Mouse (Mus musculus) liver, embryonic 15.5 days (tissue): ENCODE data around the gene Spata31d1b. TPM values are rescaled to one million over a fixed set of nuclear protein-coding genes. Genes with fewer than 3 reads are reported as not detected.
A peak's percentile ranks its signal among the peaks of the same experiment; 100 is the strongest.

Experiments
- ATAC-seq: fragments of 200-750 bp; cut with Nextera tagmentation; 2 replicates; pipeline ENCODE4 v1.8.0; 2017; ENCODE audit warnings: moderate number of reproducible peaks, mild to moderate bottlenecking, moderate library complexity; ENCODE audit not compliant: insufficient read depth
- H3K27ac ChIP-seq: fragments of 300-500 bp; sonication (generic); replicated peaks from 2 replicates; pipeline ENCODE4 v1.5.1; 2015; ENCODE audit warnings: mild to moderate bottlenecking, inconsistent platforms
- H3K27me3 ChIP-seq: fragments of 300-500 bp; sonication (generic); 2 replicates; pipeline ENCODE4 v1.6.1; 2015; ENCODE audit warnings: mild to moderate bottlenecking, inconsistent platforms
- H3K36me3 ChIP-seq: fragments of 300-500 bp; sonication (generic); replicated peaks from 2 replicates; pipeline ENCODE4 v1.6.1; 2015; ENCODE audit warnings: moderate library complexity, mild to moderate bottlenecking, inconsistent platforms
- H3K4me1 ChIP-seq: fragments of 300-500 bp; sonication (generic); replicated peaks from 2 replicates; pipeline ENCODE4 v1.6.1; 2015; ENCODE audit warnings: inconsistent platforms
- H3K4me2 ChIP-seq: fragments of 300-500 bp; sonication (generic); 2 replicates; pipeline ENCODE4 v1.6.1; 2015; ENCODE audit warnings: moderate library complexity, mild to moderate bottlenecking, inconsistent platforms
- H3K4me3 ChIP-seq: fragments of 300-500 bp; sonication (generic); replicated peaks from 2 replicates; pipeline ENCODE4 v1.5.1; 2015; ENCODE audit warnings: mild to moderate bottlenecking, inconsistent platforms
- H3K9ac ChIP-seq: fragments of 300-500 bp; sonication (generic); 2 replicates; pipeline ENCODE4 v1.6.1; 2015; ENCODE audit warnings: moderate library complexity, mild to moderate bottlenecking, inconsistent platforms
- H3K9me3 ChIP-seq: fragments of 300-500 bp; sonication (generic); replicated peaks from 2 replicates; pipeline ENCODE4 v1.6.1; 2016; ENCODE audit warnings: inconsistent platforms
- WGBS: fragments of 180-500 bp; shearing (Covaris S2); methylation state at CpG from one replicate; pipeline ENCODE4 v1.1.7; 2015; ENCODE audit warnings: mixed read lengths; ENCODE audit not compliant: insufficient replicate concordance; 5-methylcytosine and 5-hydroxymethylcytosine counted together
- polyA plus RNA-seq: library from polyadenylated mRNA; unstranded; fragments of >200 nt; fragmentation: Nextera tagmentation; extraction: Ambion mirVana; gene quantifications from 2 replicates; pipeline ENCODE4 v1.2.1, GENCODE M21; 2015

Spata31d1b gene
- polyA plus RNA-seq, 1 experiment from 2014 or later: 0.02 TPM

GRCm38 (mm10) chr13:59675151-59676011 is 36.7 kb upstream of the Spata31d1b start, which contains the start of gene Golm1:
Gene Golm1, minus strand, starts transcription at chr13:59675811.
- under 1% methylated on average over 61 of the region's 61 CpGs for WGBS
- peak within 1 kb of the TSS; percentile 90 for H3K27ac ChIP-seq
- peak; percentile 87 for ATAC-seq

GRCm38 (mm10) chr13:59676316-59677229 is 35.5 kb upstream of the Spata31d1b start:
- H3K36me3 ChIP-seq: peaks cover 4% of the 10 kb centered on the region; the same call in 1 of the 2 replicates
- H3K9me3 ChIP-seq: no peaks in the 10 kb centered on the region
- no peak for ATAC-seq
- H3K4me1 ChIP-seq: peaks cover 67% of the 10 kb centered on the region
- H3K4me2 ChIP-seq: peak overlapping the region; percentile 87; the same call in 1 of the 2 replicates
- 44% methylated on average over 12 of the region's 12 CpGs for WGBS
- H3K9ac ChIP-seq: no peak overlapping the region
- peak overlapping the region; percentile 85 for H3K4me3 ChIP-seq
- no peaks in the 10 kb centered on the region for H3K27me3 ChIP-seq
- H3K27ac ChIP-seq: 0 out of 2 replicates have a peak overlapping the region, but pooled peaks have one; percentile 19

More at GRCm38 (mm10) chr13:59675151-59676011, 36.7 kb upstream of the Spata31d1b start, which contains the start of gene Golm1:
- Histone ChIP-seq H3K4me2 (peak within 1 kb of the TSS; percentile 87), H3K27me3 (no peaks in the 10 kb centered on the region), H3K4me3 (peak within 1 kb of the TSS; percentile 85), H3K9me3 (no peaks in the 10 kb centered on the region), H3K4me1 (peaks cover 73% of the 10 kb centered on the region), H3K9ac (peak within 1 kb of the TSS; percentile 84), H3K36me3 (peaks cover 4% of the 10 kb centered on the region)

GRCm38 (mm10) chr13:59679306-59679705 is 32.8 kb upstream of the Spata31d1b start:
- H3K36me3 ChIP-seq: no peaks in the 10 kb centered on the region
- no peak overlapping the region for H3K27ac ChIP-seq
- H3K4me2 ChIP-seq: no peak overlapping the region
- peaks cover 51% of the 10 kb centered on the region for H3K4me1 ChIP-seq
- H3K9me3 ChIP-seq: no peaks in the 10 kb centered on the region
- ATAC-seq: no peak
- no peak overlapping the region; the same call in 1 of the 2 replicates for H3K9ac ChIP-seq
- WGBS: 46% methylated on average over 4 of the region's 4 CpGs
- no peak overlapping the region for H3K4me3 ChIP-seq
- H3K27me3 ChIP-seq: peaks cover 8% of the 10 kb centered on the region

GRCm38 (mm10) chr13:59679908-59680307 is 32.2 kb upstream of the Spata31d1b start:
- H3K4me3 ChIP-seq: no peak overlapping the region
- H3K36me3 ChIP-seq: no peaks in the 10 kb centered on the region
- 13% methylated on average over 4 of the region's 4 CpGs for WGBS
- peaks cover 8% of the 10 kb centered on the region for H3K27me3 ChIP-seq
- H3K4me1 ChIP-seq: peaks cover 45% of the 10 kb centered on the region
- ATAC-seq: no peak
- no peak overlapping the region for H3K4me2 ChIP-seq
- H3K9me3 ChIP-seq: no peaks in the 10 kb centered on the region
- no peak overlapping the region; the same call in 1 of the 2 replicates for H3K9ac ChIP-seq
- H3K27ac ChIP-seq: no peak overlapping the region

- Histone ChIP-seq H3K36me3 (no peaks in the 10 kb centered on the region), H3K4me1 (peaks cover 29% of the 10 kb centered on the region), H3K4me2 (peak overlapping the region; percentile 28; the same call in 1 of the 2 replicates), H3K9ac (no peak overlapping the region), H3K9me3 (no peaks in the 10 kb centered on the region), H3K27me3 (peaks cover 8% of the 10 kb centered on the region), H3K27ac (no peak overlapping the region), H3K4me3 (no peak overlapping the region)
- ATAC-seq: peak; percentile 20; the same call in 1 of the 2 replicates
- WGBS: 11% methylated on average over 7 of the region's 7 CpGs
Observed at GRCm38 (mm10) chr13:59682629-59683028, 29.5 kb upstream of the Spata31d1b start.

- Histone ChIP-seq H3K4me1 (peaks cover 10% of the 10 kb centered on the region), H3K4me2 (no peak overlapping the region), H3K27ac (no peak overlapping the region), H3K27me3 (peaks cover 13% of the 10 kb centered on the region), H3K4me3 (no peak overlapping the region), H3K9me3 (no peaks in the 10 kb centered on the region), H3K9ac (no peak overlapping the region), H3K36me3 (no peaks in the 10 kb centered on the region)
- WGBS: 72% methylated on average over 3 of the region's 3 CpGs
- no peak for ATAC-seq
Observed at GRCm38 (mm10) chr13:59685236-59685635, 26.8 kb upstream of the Spata31d1b start.

GRCm38 (mm10) chr13:59688338-59688770 is 23.7 kb upstream of the Spata31d1b start:
- WGBS: 64% methylated on average over 13 of the region's 13 CpGs
- ATAC-seq: no peak
- no peak overlapping the region for H3K4me3 ChIP-seq
- H3K36me3 ChIP-seq: no peaks in the 10 kb centered on the region
- H3K27ac ChIP-seq: no peak overlapping the region
- H3K9ac ChIP-seq: no peak overlapping the region
- H3K4me2 ChIP-seq: no peak overlapping the region
- H3K9me3 ChIP-seq: no peaks in the 10 kb centered on the region
- no peaks in the 10 kb centered on the region for H3K4me1 ChIP-seq
- H3K27me3 ChIP-seq: peaks cover 6% of the 10 kb centered on the region

- Histone ChIP-seq H3K4me2 (no peak overlapping the region), H3K9ac (no peak overlapping the region), H3K36me3 (no peaks in the 10 kb centered on the region), H3K27ac (no peak overlapping the region), H3K27me3 (peaks cover 6% of the 10 kb centered on the region), H3K4me3 (no peak overlapping the region), H3K4me1 (no peaks in the 10 kb centered on the region), H3K9me3 (no peaks in the 10 kb centered on the region)
- no peak for ATAC-seq
- WGBS: 59% methylated on average over 9 of the region's 9 CpGs
Observed at GRCm38 (mm10) chr13:59689313-59689712, 22.8 kb upstream of the Spata31d1b start.

- no peak overlapping the region for H3K4me3 ChIP-seq
- no peak overlapping the region for H3K9ac ChIP-seq
- WGBS: 47% methylated on average over 3 of the region's 3 CpGs
- H3K4me1 ChIP-seq: no peaks in the 10 kb centered on the region
- H3K27me3 ChIP-seq: peaks cover 6% of the 10 kb centered on the region
- ATAC-seq: no peak
- no peaks in the 10 kb centered on the region for H3K9me3 ChIP-seq
- no peak overlapping the region for H3K4me2 ChIP-seq
- no peaks in the 10 kb centered on the region for H3K36me3 ChIP-seq
- H3K27ac ChIP-seq: no peak overlapping the region
Observed at GRCm38 (mm10) chr13:59689843-59690242, 22.2 kb upstream of the Spata31d1b start.

- ATAC-seq: no peak
- no peaks in the 10 kb centered on the region for H3K9me3 ChIP-seq
- no peak overlapping the region for H3K4me3 ChIP-seq
- H3K4me2 ChIP-seq: no peak overlapping the region
- no peak overlapping the region for H3K27ac ChIP-seq
- WGBS: 74% methylated on average over 7 of the region's 7 CpGs
- no peaks in the 10 kb centered on the region for H3K36me3 ChIP-seq
- no peak overlapping the region for H3K9ac ChIP-seq
- H3K4me1 ChIP-seq: no peaks in the 10 kb centered on the region
- peaks cover 6% of the 10 kb centered on the region for H3K27me3 ChIP-seq
Observed at GRCm38 (mm10) chr13:59690576-59690975, 21.5 kb upstream of the Spata31d1b start.
